Mouse (Mus musculus): ENCODE results near the gene Anapc10. TPM values are rescaled to one million over a fixed set of nuclear protein-coding genes. Genes with fewer than 3 reads are reported as not detected.
"Not testable (repeated sequence)": the region's sequence is repeated elsewhere in the genome, so short reads cannot be mapped to it uniquely, and the experiment has no call there.

The Anapc10 gene
- 7.3 and 13.9 TPM in 2 replicates for polyA plus RNA-seq (2012; rRNA removed)
- polyA plus RNA-seq (2014; fragmentation: Nextera tagmentation; extraction: Ambion mirVana): 39.2 and 41.1 TPM in 2 replicates

GRCm38 (mm10) chr8:79711064-79711961 lies at the start of gene Anapc10, which contains the start of gene Abce1:
Anapc10 (plus strand) TSS chr8:79711820.
Abce1 (minus strand) TSS chr8:79711740.
- WGBS: under 1% methylated on average over 71 of the region's 73 CpGs
- Histone ChIP-seq H3K27me3 (ENCODE audit: control insufficient read depth, insufficient read depth, low read length) (no peaks in the 10 kb centered on the region), H3K4me3 (replicated peaks; ENCODE audit: low read length) (peak within 1 kb of the TSS; percentile 85), H3K9me3 (ENCODE audit: control insufficient read depth, low read length) (no peaks in the 10 kb centered on the region), H3K4me2 (replicated peaks; ENCODE audit: low read depth, low read length, severe bottlenecking) (peak within 1 kb of the TSS; percentile 55), H3K27ac (replicated peaks; ENCODE audit: low read depth, low read length) (peak within 1 kb of the TSS; percentile 84), H3K4me1 (ENCODE audit: control insufficient read depth, insufficient read depth, low read length) (peaks cover 7% of the 10 kb centered on the region; the same call in 1 of the 2 replicates), H3K9ac (ENCODE audit: low read depth, low read length, severe bottlenecking) (peak within 1 kb of the TSS; percentile 79), H3K36me3 (ENCODE audit: control insufficient read depth, insufficient read depth, low read length) (peaks cover 20% of the 10 kb centered on the region)
- TF ChIP-seq POLR2A (IDR thresholded peaks at IDR 0.05; ENCODE audit: borderline replicate concordance, extremely low read depth, insufficient read depth, insufficient read length): peak; percentile 88
- ATAC-seq (ENCODE audit: low FRiP score, low read depth) (peak; percentile 99), DNase-seq (ENCODE audit: low spot score) (peak; percentile 99)

GRCm38 (mm10) chr8:79676461-79676860 lies 35.2 kb upstream of the Anapc10 start:
- no peak for TF ChIP-seq POLR2A (IDR thresholded peaks at IDR 0.05; ENCODE audit: borderline replicate concordance, extremely low read depth, insufficient read depth, insufficient read length)
- WGBS: 85% methylated on average over 4 of the region's 4 CpGs
- ATAC-seq (ENCODE audit: low FRiP score, low read depth) (no peak), DNase-seq (ENCODE audit: low spot score) (no peak)
- Histone ChIP-seq H3K36me3 (ENCODE audit: control insufficient read depth, insufficient read depth, low read length) (peaks cover 40% of the 10 kb centered on the region), H3K27me3 (ENCODE audit: control insufficient read depth, insufficient read depth, low read length) (no peaks in the 10 kb centered on the region), H3K4me2 (replicated peaks; ENCODE audit: low read depth, low read length, severe bottlenecking) (no peak overlapping the region), H3K9me3 (ENCODE audit: control insufficient read depth, low read length) (no peaks in the 10 kb centered on the region), H3K9ac (ENCODE audit: low read depth, low read length, severe bottlenecking) (no peak overlapping the region), H3K27ac (replicated peaks; ENCODE audit: low read depth, low read length) (no peak overlapping the region), H3K4me3 (replicated peaks; ENCODE audit: low read length) (no peak overlapping the region), H3K4me1 (ENCODE audit: control insufficient read depth, insufficient read depth, low read length) (no peaks in the 10 kb centered on the region)

GRCm38 (mm10) chr8:79679005-79679404 lies 32.6 kb upstream of the Anapc10 start:
- 46% methylated on average over 5 of the region's 5 CpGs for WGBS
- no peaks in the 10 kb centered on the region for H3K27me3 ChIP-seq (ENCODE audit: control insufficient read depth, insufficient read depth, low read length)
- H3K4me3 ChIP-seq (replicated peaks; ENCODE audit: low read length): no peak overlapping the region
- no peak for DNase-seq (ENCODE audit: low spot score)
- H3K9ac ChIP-seq (ENCODE audit: low read depth, low read length, severe bottlenecking): no peak overlapping the region
- H3K36me3 ChIP-seq (ENCODE audit: control insufficient read depth, insufficient read depth, low read length): peaks cover 36% of the 10 kb centered on the region
- ATAC-seq (ENCODE audit: low FRiP score, low read depth): no peak
- H3K27ac ChIP-seq (replicated peaks; ENCODE audit: low read depth, low read length): no peak overlapping the region
- H3K4me2 ChIP-seq (replicated peaks; ENCODE audit: low read depth, low read length, severe bottlenecking): no peak overlapping the region
- H3K9me3 ChIP-seq (ENCODE audit: control insufficient read depth, low read length): no peaks in the 10 kb centered on the region
- no peak for TF ChIP-seq POLR2A (IDR thresholded peaks at IDR 0.05; ENCODE audit: borderline replicate concordance, extremely low read depth, insufficient read depth, insufficient read length)
- H3K4me1 ChIP-seq (ENCODE audit: control insufficient read depth, insufficient read depth, low read length): no peaks in the 10 kb centered on the region

GRCm38 (mm10) chr8:79680083-79680482 lies 31.5 kb upstream of the Anapc10 start:
- not testable (repeated sequence) for H3K4me1 ChIP-seq (ENCODE audit: control insufficient read depth, insufficient read depth, low read length); H3K9ac ChIP-seq (ENCODE audit: low read depth, low read length, severe bottlenecking); ATAC-seq (ENCODE audit: low FRiP score, low read depth); DNase-seq (ENCODE audit: low spot score); H3K27ac ChIP-seq (replicated peaks; ENCODE audit: low read depth, low read length); H3K27me3 ChIP-seq (ENCODE audit: control insufficient read depth, insufficient read depth, low read length); H3K9me3 ChIP-seq (ENCODE audit: control insufficient read depth, low read length)
- Histone ChIP-seq H3K4me2 (replicated peaks; ENCODE audit: low read depth, low read length, severe bottlenecking) (peak overlapping the region; percentile 74), H3K36me3 (ENCODE audit: control insufficient read depth, insufficient read depth, low read length) (peaks cover 37% of the 10 kb centered on the region), H3K4me3 (replicated peaks; ENCODE audit: low read length) (peak overlapping the region; percentile 39)
- 39% methylated on average over 10 of the region's 10 CpGs for WGBS

- Histone ChIP-seq H3K27me3 (ENCODE audit: control insufficient read depth, insufficient read depth, low read length) (no peaks in the 10 kb centered on the region), H3K9ac (ENCODE audit: low read depth, low read length, severe bottlenecking) (peak overlapping the region; percentile 51), H3K36me3 (ENCODE audit: control insufficient read depth, insufficient read depth, low read length) (peaks cover 40% of the 10 kb centered on the region), H3K27ac (replicated peaks; ENCODE audit: low read depth, low read length) (no peak overlapping the region), H3K4me2 (replicated peaks; ENCODE audit: low read depth, low read length, severe bottlenecking) (peak overlapping the region; percentile 74), H3K4me1 (ENCODE audit: control insufficient read depth, insufficient read depth, low read length) (no peaks in the 10 kb centered on the region), H3K9me3 (ENCODE audit: control insufficient read depth, low read length) (no peaks in the 10 kb centered on the region), H3K4me3 (replicated peaks; ENCODE audit: low read length) (peak overlapping the region; percentile 39)
- TF ChIP-seq POLR2A (IDR thresholded peaks at IDR 0.05; ENCODE audit: borderline replicate concordance, extremely low read depth, insufficient read depth, insufficient read length): no peak
- DNase-seq (ENCODE audit: low spot score) (no peak), ATAC-seq (ENCODE audit: low FRiP score, low read depth) (no peak)
- 9% methylated on average over 34 of the region's 34 CpGs for WGBS
These were observed 31.1 kb upstream of the Anapc10 start for GRCm38 (mm10) chr8:79680555-79680954.
